Mouse (Mus musculus) thymus, adult 2 months (tissue): ENCODE measurements around the gene Vegfb.

Experiments
- CTCF ChIP-seq: fragments of 200-500 bp; IDR thresholded peaks from 2 replicates; pipeline ENCODE4 v1.5.1; 2012; ENCODE audit warnings: mild to moderate bottlenecking, control low read depth, low read length, moderate library complexity, borderline replicate concordance; ENCODE audit not compliant: control insufficient read depth, poor library complexity, insufficient read depth; ENCODE audit errors: extremely low read depth
- POLR2A ChIP-seq: fragments of 200-500 bp; IDR thresholded peaks from 2 replicates; pipeline ENCODE4 v1.6.1; 2012; ENCODE audit warnings: mild to moderate bottlenecking, low read length, control low read depth, moderate library complexity; ENCODE audit not compliant: control insufficient read depth, poor library complexity, insufficient read depth; ENCODE audit errors: extremely low read depth

- TF ChIP-seq POLR2A: no peak
- TF ChIP-seq CTCF: no peak
These were observed 6.0 kb downstream of the Vegfb start for GRCm38 (mm10) chr19:6981465-6981864.
